ENCODE assay signal across 8 mouse cellular contexts in genomic region chr12:86881809-86882278, GRCm38 (mm10). TPM values are rescaled to one million over a fixed set of nuclear protein-coding genes. Genes with fewer than 3 reads are reported as not detected.
A peak's percentile ranks its signal among the peaks of the same experiment; 100 is the strongest.
DNase-seq lines count a peak whose midpoint lies in the region; ATAC-seq lines count a peak whose summit lies in the region.

No protein-coding gene starts in this region.

- peaks cover 16% of the 10 kb centered on the region for H3K36me3 ChIP-seq in heart, embryonic 12.5 days
- no peaks in the 10 kb centered on the region for H3K36me3 ChIP-seq in liver, embryonic 15.5 days (replicated peaks)

- peak overlapping the region; percentile 100 for H3K27ac ChIP-seq in heart, embryonic 12.5 days (ENCODE audit: poor library complexity, severe bottlenecking)
- no peak overlapping the region for H3K27ac ChIP-seq in liver, embryonic 15.5 days (replicated peaks)

- no peaks in the 10 kb centered on the region for H3K9me3 ChIP-seq in heart, embryonic 12.5 days (replicated peaks)
- no peaks in the 10 kb centered on the region for H3K9me3 ChIP-seq in liver, embryonic 15.5 days (replicated peaks)

- H3K4me3 ChIP-seq in heart, embryonic 12.5 days, result peak overlapping the region; percentile 95
- H3K4me3 ChIP-seq in liver, embryonic 15.5 days (replicated peaks), result peak overlapping the region; percentile 60

- H3K4me2 ChIP-seq in heart, embryonic 12.5 days, result peak overlapping the region; percentile 94
- peak overlapping the region; percentile 70 for H3K4me2 ChIP-seq in liver, embryonic 15.5 days

- no peaks in the 10 kb centered on the region for H3K27me3 ChIP-seq in heart, embryonic 12.5 days (replicated peaks)
- peaks cover 86% of the 10 kb centered on the region for H3K27me3 ChIP-seq in liver, embryonic 15.5 days

- no peak for ATAC-seq in heart, embryonic 12.5 days (ENCODE audit: insufficient number of reproducible peaks, low FRiP score)
- no peak for ATAC-seq in liver, embryonic 15.5 days (ENCODE audit: insufficient read depth)

- peaks cover 45% of the 10 kb centered on the region for H3K4me1 ChIP-seq in heart, embryonic 12.5 days (replicated peaks)
- peaks cover 47% of the 10 kb centered on the region for H3K4me1 ChIP-seq in liver, embryonic 15.5 days (replicated peaks)

- intact Hi-C loops in heart, postnatal 10 days (cut with DNase I), result loop anchor here (2.0 kb wide), 3 partner anchors 25 to 57 kb away; no protein-coding TSS in a partner anchor

- peak overlapping the region; percentile 100 for H3K9ac ChIP-seq in heart, embryonic 12.5 days
- H3K9ac ChIP-seq in liver, embryonic 15.5 days, result no peak overlapping the region

- no peak for DNase-seq in heart, adult 18-20 months
- peak; percentile 49 for DNase-seq in adrenal gland, postnatal 14 days
- peak; percentile 42 to 66 for DNase-seq in heart, postnatal 10 days
- DNase-seq in urinary bladder, adult 18-20 months (ENCODE audit: low spot score in 2 of 2), result no peak
- DNase-seq in spleen, postnatal 10 days (ENCODE audit: low spot score in 2 of 2), result no peak
- DNase-seq in spleen, postnatal 4 days (ENCODE audit: low spot score in 2 of 2), result no peak

- WGBS in heart, embryonic 12.5 days, result 9% methylated on average over 30 of the region's 33 CpGs
- 26% methylated on average over 33 of the region's 33 CpGs for WGBS in liver, embryonic 15.5 days (ENCODE audit: insufficient replicate concordance)

RNA-seq across cellular contexts. Expression of gene Irf2bpl, which starts 2.8 kb away (rescaled TPM):
- polyA plus RNA-seq in heart, embryonic 12.5 days (2016; fragmentation: Nextera tagmentation; extraction: Ambion mirVana), result 57.8 and 59.5 TPM in 2 replicates
- total RNA-seq in heart, adult 18-20 months (2021), result 10 to 100 TPM; 30.0 to 30.5 TPM
- total RNA-seq in adrenal gland, postnatal 14 days (2021), result 48.4 and 53.8 TPM in 2 replicates
- 10 to 100 TPM; 60.3 to 67.5 TPM for total RNA-seq in heart, postnatal 10 days (2021)
- polyA plus RNA-seq in liver, embryonic 15.5 days (2015; fragmentation: Nextera tagmentation; extraction: Ambion mirVana), result 2.8 and 3.1 TPM in 2 replicates

Comparison
In these comparisons a context has a peak if more than half of its experiments do, and no peak if none do; other contexts are left out.
1. DNase-seq: peak in adrenal gland, postnatal 14 days (single experiment) and heart, postnatal 10 days (2 of 2); none in heart, adult 18-20 months (0 of 2), urinary bladder, adult 18-20 months (0 of 2), spleen, postnatal 10 days (0 of 2) and spleen, postnatal 4 days (0 of 2).